Mouse (Mus musculus) intestine, postnatal 0 days (tissue): Measurements from ENCODE around the gene Tmem91. TPM values are rescaled to one million over a fixed set of nuclear protein-coding genes. Genes with fewer than 3 reads are reported as not detected.
A peak's percentile ranks its signal among the peaks of the same experiment; 100 is the strongest.

Experiments used
- ATAC-seq: fragments of 200-750 bp; cut with Nextera tagmentation; 2 replicates; pipeline ENCODE4 v1.8.0; 2017; ENCODE audit warnings: mild to moderate bottlenecking, moderate TSS enrichment, moderate library complexity
- H3K27ac ChIP-seq: fragments of 300-500 bp; sonication (generic); 2 replicates; pipeline ENCODE4 v1.5.1; 2014; ENCODE audit warnings: mild to moderate bottlenecking, low read depth, low read length, moderate library complexity
- H3K27me3 ChIP-seq: fragments of 300-500 bp; sonication (generic); replicated peaks from 2 replicates; pipeline ENCODE4 v1.6.1; 2014; ENCODE audit warnings: low read length, mixed read lengths; ENCODE audit not compliant: control insufficient read depth, insufficient read depth
- H3K36me3 ChIP-seq: fragments of 300-500 bp; sonication (generic); 2 replicates; pipeline ENCODE4 v1.6.1; 2014; ENCODE audit warnings: mild to moderate bottlenecking, moderate library complexity; ENCODE audit not compliant: control insufficient read depth, insufficient read depth
- H3K4me1 ChIP-seq: fragments of 300-500 bp; sonication (generic); replicated peaks from 2 replicates; pipeline ENCODE4 v1.6.1; 2014; ENCODE audit warnings: antibody characterized with exemption, low read length, mixed read lengths; ENCODE audit not compliant: control insufficient read depth, insufficient read depth
- H3K4me2 ChIP-seq: fragments of 300-500 bp; sonication (generic); replicated peaks from 2 replicates; pipeline ENCODE4 v1.6.1; 2014; ENCODE audit warnings: low read depth, mild to moderate bottlenecking, moderate library complexity
- H3K4me3 ChIP-seq: fragments of 300-500 bp; sonication (generic); 2 replicates; pipeline ENCODE4 v1.5.1; 2014; ENCODE audit warnings: low read depth, low read length
- H3K9ac ChIP-seq: fragments of 300-500 bp; sonication (generic); 2 replicates; pipeline ENCODE4 v1.6.1; 2014; ENCODE audit warnings: mild to moderate bottlenecking, low read depth, low read length
- H3K9me3 ChIP-seq: fragments of 300-500 bp; sonication (generic); 2 replicates; pipeline ENCODE4 v1.6.1; 2016; ENCODE audit warnings: mixed run types; ENCODE audit not compliant: control insufficient read depth
- CTCF ChIP-seq: sonication (generic); IDR thresholded peaks from 2 replicates; pipeline ENCODE4 v1.5.1; 2016; ENCODE audit warnings: low read depth, mild to moderate bottlenecking, control low read depth, antibody characterized with exemption, moderate library complexity
- WGBS: fragments of 180-500 bp; shearing (Covaris S2); extraction: QIAGEN DNeasy Blood & Tissue Kit; methylation state at CpG from one replicate; pipeline ENCODE4 v1.1.7; 2014; 5-methylcytosine and 5-hydroxymethylcytosine counted together
- polyA plus RNA-seq: library from polyadenylated mRNA; unstranded; fragments of >200 nt; fragmentation: Nextera tagmentation; extraction: Ambion mirVana; gene quantifications from 2 replicates; pipeline ENCODE4 v1.2.1, GENCODE M21; 2015

Tmem91 gene
- polyA plus RNA-seq, 1 experiment from 2014 or later = 1.3 TPM

DNA sequence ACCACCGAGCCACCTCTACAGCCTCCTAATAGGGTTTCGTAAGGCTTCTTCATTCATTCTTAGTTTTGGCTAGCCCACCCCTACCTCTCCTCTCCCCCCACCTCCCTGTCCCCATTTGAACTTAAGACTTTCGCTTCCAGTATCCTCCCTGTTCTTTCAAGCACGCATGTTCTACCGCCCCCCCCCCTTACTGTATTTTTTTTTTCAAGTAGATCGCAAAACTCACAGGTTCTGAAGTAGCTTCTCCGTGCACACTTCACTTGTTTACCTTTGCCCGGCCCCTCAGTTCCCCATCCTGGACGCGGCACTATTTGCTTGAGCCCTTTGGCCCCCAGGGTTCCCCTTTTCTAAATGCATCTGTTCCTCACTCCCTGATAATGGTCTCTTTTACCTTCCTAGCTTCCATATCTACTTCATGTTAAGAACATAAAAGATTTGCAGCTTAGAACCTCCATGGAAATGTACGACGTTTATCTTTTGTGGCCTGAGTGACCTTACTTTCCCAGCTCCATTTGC lies 22.7 kb downstream of the Tmem91 start:
- no peak overlapping the region for H3K4me2 ChIP-seq
- no peak overlapping the region for H3K4me3 ChIP-seq
- no peak for TF ChIP-seq CTCF
- 77% methylated on average over 12 of the region's 12 CpGs for WGBS
- no peaks in the 10 kb centered on the region for H3K9me3 ChIP-seq
- no peak overlapping the region for H3K27ac ChIP-seq
- H3K36me3 ChIP-seq = no peaks in the 10 kb centered on the region
- H3K9ac ChIP-seq = no peak overlapping the region
- no peaks in the 10 kb centered on the region for H3K4me1 ChIP-seq
- H3K27me3 ChIP-seq = no peaks in the 10 kb centered on the region
- no peak for ATAC-seq

DNA sequence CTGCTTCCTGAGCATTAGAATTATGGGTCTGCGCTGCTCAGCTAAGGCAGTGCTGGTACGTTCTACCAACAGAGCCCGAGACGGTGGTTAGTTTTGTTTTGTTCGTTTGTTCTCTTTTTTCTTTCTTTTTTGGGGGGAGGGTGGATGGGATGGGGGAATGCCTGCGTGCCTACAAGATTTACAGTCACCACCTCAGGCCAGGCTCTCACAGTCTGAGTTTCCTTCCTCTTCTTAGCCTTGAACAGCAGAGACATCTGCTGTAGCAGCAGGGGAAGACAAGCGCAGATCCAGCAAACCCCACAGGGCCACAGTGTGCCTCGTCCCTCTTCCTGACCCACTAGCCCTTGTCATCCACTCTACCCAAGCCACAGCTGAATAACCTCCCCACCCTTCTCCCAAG lies 23.7 kb downstream of the Tmem91 start:
- peak; percentile 14; the same call in 1 of the 2 replicates for TF ChIP-seq CTCF
- Histone ChIP-seq H3K36me3 (no peaks in the 10 kb centered on the region), H3K27ac (no peak overlapping the region), H3K27me3 (no peaks in the 10 kb centered on the region), H3K9me3 (no peaks in the 10 kb centered on the region), H3K4me1 (no peaks in the 10 kb centered on the region), H3K4me2 (no peak overlapping the region), H3K9ac (no peak overlapping the region), H3K4me3 (no peak overlapping the region)
- 86% methylated on average over 8 of the region's 8 CpGs for WGBS
- ATAC-seq = no peak

DNA sequence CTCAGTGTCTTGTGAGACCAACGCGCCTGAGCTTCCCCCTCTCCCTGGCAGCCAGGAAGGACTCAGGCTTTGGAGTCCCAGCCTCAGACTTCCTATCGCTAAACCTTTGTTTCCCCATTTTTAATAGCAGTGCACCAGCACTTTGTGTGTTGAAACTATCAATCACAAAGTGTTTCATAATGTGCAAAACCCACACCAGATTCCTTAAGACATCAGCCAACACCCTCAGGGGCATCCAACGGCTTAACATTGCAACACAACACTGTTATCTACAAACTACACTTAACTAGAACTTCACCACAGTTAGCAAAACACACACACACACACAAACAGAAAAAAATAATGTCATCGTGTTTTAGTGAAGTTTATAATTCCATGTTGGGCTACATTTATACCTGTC lies 25.1 kb downstream of the Tmem91 start:
- Histone ChIP-seq H3K27me3 (no peaks in the 10 kb centered on the region), H3K36me3 (no peaks in the 10 kb centered on the region; the same call in 1 of the 2 replicates), H3K4me1 (no peaks in the 10 kb centered on the region), H3K9ac (no peak overlapping the region), H3K9me3 (no peaks in the 10 kb centered on the region), H3K4me3 (no peak overlapping the region), H3K27ac (no peak overlapping the region), H3K4me2 (no peak overlapping the region)
- WGBS = 74% methylated on average over 5 of the region's 5 CpGs
- no peak for TF ChIP-seq CTCF
- no peak for ATAC-seq

GRCm38 (mm10) chr7:25647574-25648123 lies 27.3 kb downstream of the Tmem91 start:
- H3K4me1 ChIP-seq = no peaks in the 10 kb centered on the region
- peak; percentile 53 for TF ChIP-seq CTCF
- H3K4me2 ChIP-seq = no peak overlapping the region
- H3K36me3 ChIP-seq = no peaks in the 10 kb centered on the region; the same call in 1 of the 2 replicates
- H3K4me3 ChIP-seq = no peak overlapping the region
- no peak overlapping the region for H3K27ac ChIP-seq
- no peaks in the 10 kb centered on the region for H3K27me3 ChIP-seq
- no peak for ATAC-seq
- H3K9ac ChIP-seq = no peak overlapping the region
- no peaks in the 10 kb centered on the region for H3K9me3 ChIP-seq
- 61% methylated on average over 5 of the region's 5 CpGs for WGBS

GRCm38 (mm10) chr7:25645074-25645473 lies 29.9 kb downstream of the Tmem91 start:
- 64% methylated on average over 14 of the region's 14 CpGs for WGBS
- H3K9me3 ChIP-seq = no peaks in the 10 kb centered on the region
- no peak for TF ChIP-seq CTCF
- no peaks in the 10 kb centered on the region for H3K27me3 ChIP-seq
- H3K4me2 ChIP-seq = no peak overlapping the region
- H3K4me3 ChIP-seq = no peak overlapping the region
- H3K4me1 ChIP-seq = no peaks in the 10 kb centered on the region
- H3K27ac ChIP-seq = no peak overlapping the region
- ATAC-seq = no peak
- H3K36me3 ChIP-seq = peaks cover 5% of the 10 kb centered on the region; the same call in 1 of the 2 replicates
- no peak overlapping the region for H3K9ac ChIP-seq

DNA sequence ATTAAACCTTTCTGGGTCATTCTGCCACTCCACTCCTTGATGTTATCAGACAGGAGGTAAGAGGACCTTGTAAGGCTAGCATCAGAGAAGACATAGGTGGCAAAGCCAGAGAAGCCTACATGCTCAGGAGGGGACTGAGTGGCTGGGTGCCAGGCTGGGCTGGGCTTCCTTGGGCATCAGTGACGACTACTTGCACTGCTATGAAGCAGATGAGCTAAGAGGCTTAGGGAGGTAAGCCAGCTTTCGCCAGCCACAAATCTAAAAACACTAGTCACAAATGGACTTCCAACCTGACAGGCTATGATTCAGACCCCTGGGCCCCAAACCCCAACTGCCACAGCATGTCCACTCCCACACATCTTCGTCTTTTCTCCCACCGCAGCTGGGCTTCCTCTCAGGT lies 30.3 kb downstream of the Tmem91 start:
- Histone ChIP-seq H3K27me3 (no peaks in the 10 kb centered on the region), H3K27ac (no peak overlapping the region), H3K4me2 (no peak overlapping the region), H3K9me3 (no peaks in the 10 kb centered on the region), H3K4me3 (no peak overlapping the region), H3K4me1 (no peaks in the 10 kb centered on the region), H3K36me3 (peaks cover 6% of the 10 kb centered on the region; the same call in 1 of the 2 replicates), H3K9ac (no peak overlapping the region)
- 82% methylated on average over 4 of the region's 4 CpGs for WGBS
- no peak for TF ChIP-seq CTCF
- no peak for ATAC-seq
